Mouse (Mus musculus) right cerebral cortex, postnatal 10 days (tissue): Measurements from ENCODE around the gene Simc1.
"Not testable (repeated sequence)": the region's sequence is repeated elsewhere in the genome, so short reads cannot be mapped to it uniquely, and the experiment has no call there.

ENCODE experiments used
- DNase-seq, 2 experiments: peaks; one replicate each; pipeline ENCODE4 v3.0.0; 2021; ENCODE audit warnings: low spot score in 2 of 2

Gene Simc1

DNA sequence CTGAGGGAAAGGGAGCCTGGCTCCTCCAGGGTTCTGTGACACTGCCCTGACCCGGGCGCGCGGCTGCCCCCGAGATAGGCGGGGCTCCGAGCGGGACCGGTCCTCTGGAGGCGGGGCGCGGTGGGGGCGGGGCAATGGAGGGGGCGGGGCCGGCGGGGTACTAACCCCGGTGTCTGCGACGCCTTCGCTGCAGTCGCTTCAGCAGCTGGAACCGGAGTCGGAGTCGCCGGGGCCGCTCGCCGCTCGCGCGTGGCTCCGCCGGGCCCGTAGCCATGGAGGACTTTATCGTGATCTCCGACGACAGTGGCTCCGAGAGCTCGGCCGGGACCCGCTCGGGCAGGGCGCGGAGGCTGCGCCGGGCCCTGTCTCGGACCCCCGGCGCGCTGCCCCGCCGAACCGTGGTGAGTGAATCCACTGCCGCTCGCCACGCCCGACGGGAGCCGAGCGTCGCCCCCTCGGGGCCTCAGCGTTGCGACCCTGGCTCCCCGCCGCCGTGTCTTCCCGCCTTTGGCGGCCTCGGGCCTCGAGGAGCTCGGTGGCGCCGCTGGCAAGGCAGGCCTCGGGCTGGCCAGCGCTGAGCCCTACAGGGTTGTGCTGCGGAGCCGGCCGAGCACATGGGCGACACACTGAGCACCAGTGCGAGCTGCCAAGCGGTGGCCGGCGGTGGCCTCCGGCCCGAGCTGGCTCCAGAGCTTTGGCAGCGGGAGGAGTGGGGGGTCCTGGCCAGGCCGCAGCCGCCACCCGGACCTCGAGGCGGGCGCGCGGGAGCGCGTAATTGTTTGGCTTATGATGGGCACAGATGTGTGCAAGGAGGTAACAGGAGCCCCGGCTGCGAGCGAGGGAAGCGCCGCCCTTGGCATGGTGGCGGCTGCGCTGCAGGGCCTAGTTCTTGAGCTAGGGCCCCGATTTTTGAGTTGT, at the start of gene Simc1:
TSS of gene Simc1 (plus strand) at position 176 of the 918 bp plus-strand sequence.
- DNase-seq = peak; percentile 76 to 77

GRCm38 (mm10) chr13:54457062-54457461, 46.5 kb upstream of the Simc1 start:
- no peak for DNase-seq

- no peak for DNase-seq
Measured at GRCm38 (mm10) chr13:54459282-54459681, 44.3 kb upstream of the Simc1 start.

- peak; percentile 94 for DNase-seq
Measured at GRCm38 (mm10) chr13:54468098-54469011, 35.2 kb upstream of the Simc1 start, which contains the start of gene Thoc3. Thoc3 (minus strand) TSS chr13:54468849.

DNA sequence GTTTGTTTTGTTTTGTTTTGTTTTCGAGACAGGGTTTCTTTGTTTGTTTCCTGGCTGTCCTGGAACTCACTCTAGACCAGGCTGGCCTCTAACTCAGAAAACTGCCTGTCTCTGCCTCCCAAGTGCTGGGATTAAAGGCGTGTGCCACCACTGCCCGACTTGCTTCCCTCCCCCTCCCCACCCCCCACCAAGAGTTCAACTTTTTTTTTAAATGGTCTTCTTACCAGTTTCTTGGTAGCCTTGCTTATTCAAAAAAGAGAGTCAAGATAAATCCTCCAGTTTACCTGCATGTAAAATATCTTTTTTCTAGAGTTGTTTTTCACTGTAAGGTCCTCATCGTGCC, 34.6 kb upstream of the Simc1 start:
- no peak for DNase-seq

DNA sequence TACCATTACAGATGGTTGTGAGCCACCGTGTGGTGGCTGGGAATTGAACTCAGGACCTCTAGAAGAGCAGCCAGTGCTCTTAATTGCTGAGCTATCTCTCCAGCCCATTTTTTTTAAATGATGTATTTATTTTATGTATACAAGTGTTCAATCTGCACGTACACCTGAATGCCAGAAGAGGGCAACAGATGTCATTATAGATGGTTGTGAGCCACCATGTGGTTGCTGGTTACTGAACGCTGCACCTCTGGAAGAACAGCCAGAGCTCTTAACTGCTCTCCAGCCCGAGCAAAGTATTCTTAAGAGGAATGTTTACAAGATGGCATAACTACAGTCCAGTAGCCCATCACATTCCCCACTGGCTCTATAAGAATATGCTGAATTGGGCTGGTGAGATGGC, 31.6 kb upstream of the Simc1 start:
- DNase-seq = no peak

GRCm38 (mm10) chr13:54474996-54475395, 28.6 kb upstream of the Simc1 start:
- DNase-seq = no peak

DNA sequence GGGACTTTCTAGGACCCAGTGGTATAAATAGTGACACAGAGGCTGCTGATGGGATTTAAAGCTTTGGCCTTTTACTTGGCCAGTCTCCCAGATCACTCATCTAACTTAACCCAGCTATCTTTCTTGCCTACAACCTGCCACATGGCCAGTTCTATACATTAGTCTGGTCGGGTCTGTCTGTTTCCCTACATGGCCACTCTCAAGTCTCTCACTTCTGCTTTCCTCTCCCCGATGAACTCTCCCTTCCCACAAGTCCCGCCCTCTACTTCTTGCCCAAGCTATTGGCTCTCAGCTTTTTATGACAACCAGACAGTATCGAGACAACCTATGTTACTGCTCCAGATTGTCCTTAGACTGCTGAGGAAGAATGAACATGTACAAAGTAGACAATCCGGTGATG, 27.9 kb upstream of the Simc1 start:
- DNase-seq = no peak

DNA sequence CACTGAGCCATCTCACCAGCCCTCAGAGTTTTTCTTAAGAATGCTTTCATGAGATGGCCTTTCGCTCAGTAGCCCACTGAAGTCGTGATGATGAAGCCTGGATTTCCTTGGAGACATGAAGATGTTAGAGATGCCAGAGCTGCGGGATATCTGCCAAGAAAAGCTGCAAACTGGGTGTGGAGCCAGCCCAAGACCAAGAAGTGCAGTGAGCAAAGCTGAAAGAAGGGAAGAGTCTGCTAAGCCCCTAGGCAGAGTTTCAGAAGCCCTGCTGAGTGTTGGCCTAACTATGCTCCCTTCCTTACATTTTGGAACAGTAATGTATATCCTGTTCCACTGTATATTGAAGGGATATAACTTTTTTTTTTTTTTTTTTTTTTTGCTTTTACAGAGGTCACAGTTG, 24.3 kb upstream of the Simc1 start:
- DNase-seq = peak; percentile 54 to 55

- DNase-seq = no peak
Measured at GRCm38 (mm10) chr13:54481498-54481897, 22.1 kb upstream of the Simc1 start.

- no peak for DNase-seq
Measured at GRCm38 (mm10) chr13:54490411-54490810, 13.2 kb upstream of the Simc1 start.

GRCm38 (mm10) chr13:54491381-54491780, 12.2 kb upstream of the Simc1 start:
- no peak for DNase-seq

GRCm38 (mm10) chr13:54499551-54499950, 4.0 kb upstream of the Simc1 start:
- not testable (repeated sequence) for DNase-seq

DNA sequence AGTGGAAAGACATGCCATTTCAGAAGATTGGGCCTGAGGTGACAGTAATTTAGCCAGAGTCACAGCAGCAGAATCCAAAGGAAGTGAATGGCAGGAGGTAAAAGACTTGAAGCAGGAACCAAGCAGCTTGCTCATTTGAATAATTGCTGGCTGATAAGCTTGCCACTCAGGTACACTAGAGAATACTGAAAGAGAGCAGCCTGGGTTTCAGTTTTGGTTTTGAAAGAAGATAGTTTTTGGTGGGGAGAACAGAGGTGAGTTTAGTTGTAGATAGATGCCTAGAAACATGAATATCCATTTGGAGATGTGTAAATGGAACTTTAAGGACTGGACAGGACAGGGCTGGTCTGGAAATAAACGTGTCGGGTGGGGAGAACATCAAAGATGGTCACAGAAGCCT, 2.2 kb upstream of the Simc1 start:
- no peak for DNase-seq

DNA sequence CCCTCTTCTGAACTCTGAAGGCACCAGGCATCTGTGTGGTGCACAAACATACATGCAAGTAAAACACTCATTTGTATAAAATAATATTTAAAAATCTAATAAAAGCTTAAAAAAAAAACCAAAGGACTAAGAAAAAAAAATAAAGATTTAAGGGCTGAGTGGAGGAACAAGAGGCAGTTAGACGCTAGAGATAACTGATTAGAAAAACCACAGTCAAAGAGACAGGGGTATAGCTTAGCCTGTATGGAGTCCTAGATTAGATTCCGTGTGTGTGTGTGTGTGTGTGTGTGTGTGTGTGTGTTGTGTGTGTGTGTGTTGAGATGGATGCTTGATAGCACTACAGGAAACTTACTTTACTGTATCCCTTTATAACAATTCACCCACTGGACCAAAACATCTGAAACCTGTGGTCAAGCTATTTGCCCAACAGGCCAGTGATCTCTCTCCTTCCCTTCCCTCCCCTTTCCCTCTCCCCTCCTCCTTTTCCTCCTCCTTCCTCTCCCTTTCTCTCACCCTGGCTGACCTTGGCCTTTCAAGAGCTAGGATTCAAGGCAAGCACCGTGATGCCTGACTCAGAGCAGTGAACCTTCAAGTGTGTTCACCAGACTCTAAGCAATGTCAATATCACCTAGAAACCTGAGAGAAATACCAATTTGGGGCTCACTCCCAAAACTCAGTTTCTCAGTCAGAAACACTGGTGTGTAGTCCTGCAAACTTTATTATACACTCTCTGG, 1.5 kb upstream of the Simc1 start:
- DNase-seq = no peak

- no peak for DNase-seq
Measured at GRCm38 (mm10) chr13:54503278-54503603, 338 bp upstream of the Simc1 start.

- no peak for DNase-seq
Measured at GRCm38 (mm10) chr13:54504611-54505260, 1.2 kb downstream of the Simc1 start.

- DNase-seq = peak in 1 of 2 experiments; percentile 48
Measured at GRCm38 (mm10) chr13:54505920-54506319, 2.3 kb downstream of the Simc1 start.

- DNase-seq = no peak
Measured at GRCm38 (mm10) chr13:54520221-54520620, 16.6 kb downstream of the Simc1 start.

DNA sequence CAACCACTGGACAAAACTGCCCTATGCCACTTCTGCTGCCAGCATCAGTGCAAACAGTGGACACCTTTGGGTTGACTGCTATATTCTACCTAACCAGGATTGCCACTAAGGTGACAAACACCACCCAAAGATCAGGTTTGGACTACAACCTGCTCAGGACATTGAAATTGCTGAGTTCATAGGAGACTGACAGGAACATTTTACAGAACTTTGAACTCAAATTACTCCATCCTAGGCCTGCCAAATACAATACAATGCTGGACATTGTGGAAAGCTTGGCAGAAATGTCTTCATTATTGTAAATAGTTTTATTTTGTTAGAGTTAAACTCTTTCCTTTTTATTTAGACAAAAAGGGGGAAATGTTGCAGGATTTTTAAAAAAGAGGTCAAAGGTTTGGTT, 17.6 kb downstream of the Simc1 start:
- no peak for DNase-seq

DNA sequence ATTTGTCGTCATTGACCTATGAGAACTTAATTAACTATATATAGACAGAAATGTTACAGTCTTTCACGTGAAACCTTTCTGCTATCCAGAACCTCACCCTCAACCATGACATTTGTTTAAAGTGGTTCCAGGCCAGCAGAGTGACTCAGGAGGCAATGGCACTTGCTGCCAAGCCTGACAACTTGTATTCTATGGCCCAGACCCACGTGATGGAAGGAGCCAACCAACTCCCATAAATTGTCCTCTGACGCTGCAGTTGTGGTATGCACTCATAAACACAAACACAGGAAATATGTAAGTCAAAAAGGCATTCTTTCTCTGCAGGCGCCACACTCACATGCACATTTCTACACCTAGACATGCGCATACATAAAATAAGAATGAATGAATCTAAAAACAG, 23.6 kb downstream of the Simc1 start:
- DNase-seq = no peak
